Mouse (Mus musculus) CH12F3 (cell line): Measurements from ENCODE around the gene Hnrnpm.

Source experiments
- in situ Hi-C: fragments of 300-500 bp; cut with MboI; formaldehyde crosslinking; loops from 2 replicates; pipeline ENCODE4 v1.14.3; 2020; ENCODE audit warnings: low sequenced_read_pairs

The Hnrnpm gene

GRCm38 (mm10) chr17:33599836-33600475 lies 86.7 kb downstream of the Hnrnpm start:
- in situ Hi-C loops: no loop called here

- in situ Hi-C loops: no loop called here
Observed at GRCm38 (mm10) chr17:33598506-33598905, 88.2 kb downstream of the Hnrnpm start.

GRCm38 (mm10) chr17:33597271-33597670 lies 89.4 kb downstream of the Hnrnpm start:
- in situ Hi-C loops: no loop called here
